8 mouse cellular contexts compared by ENCODE assay signal in the genomic region with DNA sequence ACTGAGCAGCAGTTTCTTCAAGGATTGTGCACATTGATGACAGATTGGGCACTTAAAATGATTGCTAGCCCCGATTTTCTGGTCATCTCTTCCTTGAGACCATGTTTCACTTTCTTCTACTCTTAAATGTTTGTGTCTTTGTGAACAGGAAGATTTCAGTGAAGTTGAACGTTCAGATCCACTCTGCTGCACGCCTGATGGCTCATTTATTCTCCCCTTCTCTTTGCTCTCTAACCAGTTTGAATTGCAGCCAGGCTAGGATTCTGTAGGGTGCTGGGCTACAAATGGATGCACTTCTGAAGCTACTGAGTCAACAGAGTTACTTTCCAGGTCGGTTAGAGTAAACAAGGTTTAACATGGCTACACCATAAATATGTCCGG. TPM values are rescaled to one million over a fixed set of nuclear protein-coding genes. Genes with fewer than 3 reads are reported as not detected.
DNase-seq lines count a peak whose midpoint lies in the region; ATAC-seq and TF ChIP-seq lines count a peak whose summit lies in the region.

No protein-coding gene starts in this region.

- peaks cover 16% of the 10 kb centered on the region for H3K4me1 ChIP-seq in kidney, embryonic 14.5 days (ENCODE audit: control insufficient read depth, insufficient read depth, low read length)
- H3K4me1 ChIP-seq in embryonic facial prominence, embryonic 14.5 days (ENCODE audit: control insufficient read depth, insufficient read depth, low read length), result peaks cover 15% of the 10 kb centered on the region
- H3K4me1 ChIP-seq in intestine, embryonic 16.5 days (ENCODE audit: control insufficient read depth, insufficient read depth, low read length), result peaks cover 17% of the 10 kb centered on the region

- peaks cover 13% of the 10 kb centered on the region for H3K27me3 ChIP-seq in kidney, embryonic 14.5 days (ENCODE audit: control insufficient read depth, insufficient read depth, low read length)
- no peaks in the 10 kb centered on the region; the same call in 1 of the 2 replicates for H3K27me3 ChIP-seq in embryonic facial prominence, embryonic 14.5 days (replicated peaks; ENCODE audit: control insufficient read depth, insufficient read depth, low read length)
- H3K27me3 ChIP-seq in intestine, embryonic 16.5 days (replicated peaks; ENCODE audit: control insufficient read depth, insufficient read depth, low read length), result peaks cover 12% of the 10 kb centered on the region
- no peaks in the 10 kb centered on the region for H3K27me3 ChIP-seq in myocyte (ENCODE audit: control insufficient read depth, insufficient read depth, insufficient read length)

- peak overlapping the region; percentile 86 for H3K4me2 ChIP-seq in kidney, embryonic 14.5 days (replicated peaks; ENCODE audit: low read depth, low read length)
- peak overlapping the region; percentile 59 for H3K4me2 ChIP-seq in embryonic facial prominence, embryonic 14.5 days (ENCODE audit: low read depth, low read length)
- peak overlapping the region; percentile 72 for H3K4me2 ChIP-seq in intestine, embryonic 16.5 days (ENCODE audit: low read depth, low read length)
- H3K4me2 ChIP-seq in myocyte (ENCODE audit: low read depth), result peak overlapping the region; percentile 98

- peak overlapping the region; percentile 65 for H3K4me3 ChIP-seq in kidney, embryonic 14.5 days (ENCODE audit: low read length)
- H3K4me3 ChIP-seq in embryonic facial prominence, embryonic 14.5 days (ENCODE audit: low read depth, low read length), result peak overlapping the region; percentile 76
- peak overlapping the region; percentile 66 for H3K4me3 ChIP-seq in intestine, embryonic 16.5 days (ENCODE audit: low read length)
- peak overlapping the region; percentile 48 for H3K4me3 ChIP-seq in myocyte

- DNase-seq in kidney, postnatal 25 days, result no peak
- DNase-seq in embryonic facial prominence, embryonic 14.5 days (ENCODE audit: low spot score), result no peak
- no peak for DNase-seq in layer of hippocampus, postnatal 36 days
- DNase-seq in cerebellum, adult 8-10 months, result no peak
- no peak for DNase-seq in spleen, postnatal 10 days (ENCODE audit: low spot score in 2 of 2)

- no peak overlapping the region for H3ac ChIP-seq in myocyte (ENCODE audit: control insufficient read depth, insufficient read length)

- peak overlapping the region; percentile 88; the same call in 1 of the 2 replicates for H3K27ac ChIP-seq in kidney, embryonic 14.5 days (ENCODE audit: low read depth, low read length)
- peak overlapping the region; percentile 97 for H3K27ac ChIP-seq in embryonic facial prominence, embryonic 14.5 days (replicated peaks; ENCODE audit: low read depth, low read length)
- H3K27ac ChIP-seq in intestine, embryonic 16.5 days (ENCODE audit: low read length), result peak overlapping the region; percentile 95

- no peak for TF ChIP-seq POLR2A in myocyte (IDR thresholded peaks at IDR 0.05; ENCODE audit: insufficient read length, low read depth)

- peaks cover 56% of the 10 kb centered on the region for H3K79me2 ChIP-seq in myocyte (ENCODE audit: control insufficient read depth, insufficient read depth)

- H3K9me3 ChIP-seq in kidney, embryonic 14.5 days (ENCODE audit: control insufficient read depth, low read length), result no peaks in the 10 kb centered on the region
- no peaks in the 10 kb centered on the region for H3K9me3 ChIP-seq in embryonic facial prominence, embryonic 14.5 days (ENCODE audit: control insufficient read depth, low read length)
- H3K9me3 ChIP-seq in intestine, embryonic 16.5 days (ENCODE audit: control insufficient read depth, low read length), result no peaks in the 10 kb centered on the region

- H3K9ac ChIP-seq in kidney, embryonic 14.5 days (ENCODE audit: low read depth, low read length), result peak overlapping the region; percentile 81; the same call in 1 of the 2 replicates
- H3K9ac ChIP-seq in embryonic facial prominence, embryonic 14.5 days (ENCODE audit: low read depth, low read length), result peak overlapping the region; percentile 89
- peak overlapping the region; percentile 78 for H3K9ac ChIP-seq in intestine, embryonic 16.5 days (ENCODE audit: low read depth, low read length)

- 14% methylated on average over 5 of the region's 5 CpGs for WGBS in kidney, embryonic 14.5 days
- WGBS in embryonic facial prominence, embryonic 14.5 days, result 31% methylated on average over 5 of the region's 5 CpGs
- 23% methylated on average over 5 of the region's 5 CpGs for WGBS in intestine, embryonic 16.5 days

- no peak for ATAC-seq in kidney, embryonic 14.5 days (ENCODE audit: low FRiP score, low TSS enrichment)
- ATAC-seq in embryonic facial prominence, embryonic 14.5 days (ENCODE audit: low read depth), result no peak
- ATAC-seq in intestine, embryonic 16.5 days, result no peak

- H3K36me3 ChIP-seq in kidney, embryonic 14.5 days (ENCODE audit: control insufficient read depth, insufficient read depth, low read length), result no peaks in the 10 kb centered on the region
- H3K36me3 ChIP-seq in embryonic facial prominence, embryonic 14.5 days (ENCODE audit: control insufficient read depth, insufficient read depth, low read length), result no peaks in the 10 kb centered on the region
- H3K36me3 ChIP-seq in intestine, embryonic 16.5 days (ENCODE audit: control insufficient read depth, insufficient read depth, low read length), result no peaks in the 10 kb centered on the region
- H3K36me3 ChIP-seq in myocyte (ENCODE audit: control insufficient read depth, insufficient read depth), result peaks cover 16% of the 10 kb centered on the region

TF ChIP-seq in myocyte, 11 proteins besides CTCF, POLR2A, EP300 and RAD21:
- TF ChIP-seq POLR2AphosphoS2 (IDR thresholded peaks at IDR 0.05; ENCODE audit: insufficient read length, low read depth) (no peak), CEBPB (IDR thresholded peaks at IDR 0.05; ENCODE audit: insufficient read depth, poor library complexity, severe bottlenecking) (no peak), SRF (IDR thresholded peaks at IDR 0.05; ENCODE audit: control insufficient read depth, insufficient read length, low read depth) (no peak), E2F4 (IDR thresholded peaks at IDR 0.05; ENCODE audit: insufficient read depth) (no peak), MYOD1 (IDR thresholded peaks at IDR 0.05; ENCODE audit: control insufficient read depth in 1 of 3, insufficient read length in 2 of 3, low read depth in 2 of 3) (no peak), TCF12 (IDR thresholded peaks at IDR 0.05; ENCODE audit: insufficient read depth, poor library complexity, severe bottlenecking) (no peak), TCF3 (IDR thresholded peaks at IDR 0.05; ENCODE audit: insufficient read length, low read depth) (no peak), USF1 (IDR thresholded peaks at IDR 0.05; ENCODE audit: low read depth) (no peak), REST (IDR thresholded peaks at IDR 0.05; ENCODE audit: insufficient read depth, insufficient read length) (no peak), MYOG (IDR thresholded peaks at IDR 0.05; ENCODE audit: control insufficient read depth in 1 of 3, insufficient read depth in 1 of 3, insufficient read length in 2 of 3, low read depth in 2 of 3) (no peak), MAX (IDR thresholded peaks at IDR 0.05; ENCODE audit: low read depth) (no peak)
TF ChIP-seq in myocyte: peak in this region for 0.

RNA-seq across cellular contexts. Expression of a gene that starts 1.7 kb away (rescaled TPM):
- polyA plus RNA-seq in kidney, embryonic 14.5 days (2014; fragmentation: Nextera tagmentation; extraction: Ambion mirVana), result 5.8 and 7.0 TPM in 2 replicates
- 9.1 and 10.1 TPM in 2 replicates for polyA plus RNA-seq in embryonic facial prominence, embryonic 14.5 days (2014; fragmentation: Nextera tagmentation; extraction: Ambion mirVana)
- 4.8 TPM in 2 replicates for polyA plus RNA-seq in intestine, embryonic 16.5 days (2015; fragmentation: Nextera tagmentation; extraction: Ambion mirVana)
- 30.2 TPM for polyA plus RNA-seq in myocyte (2012; fragmentation: generic; extraction: Trizol)
- 10 to 100 TPM; 29.9 to 30.5 TPM for total RNA-seq in layer of hippocampus, postnatal 36 days (2021)

RNA-seq across cellular contexts. Expression of a gene that starts 6.3 kb away (rescaled TPM):
- 1.8 and 2.4 TPM in 2 replicates for polyA plus RNA-seq in kidney, embryonic 14.5 days (2014; fragmentation: Nextera tagmentation; extraction: Ambion mirVana)
- polyA plus RNA-seq in embryonic facial prominence, embryonic 14.5 days (2014; fragmentation: Nextera tagmentation; extraction: Ambion mirVana), result 2.7 and 3.0 TPM in 2 replicates
- polyA plus RNA-seq in intestine, embryonic 16.5 days (2015; fragmentation: Nextera tagmentation; extraction: Ambion mirVana), result 2.0 and 2.1 TPM in 2 replicates
- polyA plus RNA-seq in myocyte (2012; fragmentation: generic; extraction: Trizol), result 2.5 TPM
- 10 to 100 TPM; 49.9 to 51.5 TPM for total RNA-seq in layer of hippocampus, postnatal 36 days (2021)

RNA-seq across cellular contexts. Expression of a gene that starts 8.7 kb away (rescaled TPM):
- polyA plus RNA-seq in kidney, embryonic 14.5 days (2014; fragmentation: Nextera tagmentation; extraction: Ambion mirVana), result 18.0 and 22.3 TPM in 2 replicates
- 8.9 and 11.0 TPM in 2 replicates for polyA plus RNA-seq in embryonic facial prominence, embryonic 14.5 days (2014; fragmentation: Nextera tagmentation; extraction: Ambion mirVana)
- 23.1 and 24.4 TPM in 2 replicates for polyA plus RNA-seq in intestine, embryonic 16.5 days (2015; fragmentation: Nextera tagmentation; extraction: Ambion mirVana)
- 22.7 TPM for polyA plus RNA-seq in myocyte (2012; fragmentation: generic; extraction: Trizol)
- total RNA-seq in layer of hippocampus, postnatal 36 days (2021), result 10 to 100 TPM; 32.4 to 34.2 TPM

RNA-seq across cellular contexts. Expression of a gene that starts 25.9 kb away (rescaled TPM):
- 0.72 and 1.3 TPM in 2 replicates for polyA plus RNA-seq in kidney, embryonic 14.5 days (2014; fragmentation: Nextera tagmentation; extraction: Ambion mirVana)
- polyA plus RNA-seq in embryonic facial prominence, embryonic 14.5 days (2014; fragmentation: Nextera tagmentation; extraction: Ambion mirVana), result 0.55 TPM in 1 of 2 replicates, not detected in the other
- polyA plus RNA-seq in intestine, embryonic 16.5 days (2015; fragmentation: Nextera tagmentation; extraction: Ambion mirVana), result 0.45 and 0.97 TPM in 2 replicates
- polyA plus RNA-seq in myocyte (2012; fragmentation: generic; extraction: Trizol), result 0.25 TPM
- total RNA-seq in layer of hippocampus, postnatal 36 days (2021), result not detected

RNA-seq across cellular contexts. Expression of a gene that starts 27.0 kb away (rescaled TPM):
- 167 and 236 TPM in 2 replicates for polyA plus RNA-seq in kidney, embryonic 14.5 days (2014; fragmentation: Nextera tagmentation; extraction: Ambion mirVana)
- polyA plus RNA-seq in embryonic facial prominence, embryonic 14.5 days (2014; fragmentation: Nextera tagmentation; extraction: Ambion mirVana), result 122 and 127 TPM in 2 replicates
- polyA plus RNA-seq in intestine, embryonic 16.5 days (2015; fragmentation: Nextera tagmentation; extraction: Ambion mirVana), result 100 and 103 TPM in 2 replicates
- 68.4 TPM for polyA plus RNA-seq in myocyte (2012; fragmentation: generic; extraction: Trizol)
- total RNA-seq in layer of hippocampus, postnatal 36 days (2021), result 10 to 100 TPM; 50.8 to 58.4 TPM
